Mouse (Mus musculus): ENCODE measurements around the gene Fam186a.

- TF ChIP-seq TAL1 (IDR thresholded peaks at IDR 0.05; ENCODE audit: low read length) = no peak
- TF ChIP-seq GATA1 (IDR thresholded peaks at IDR 0.05; ENCODE audit: low read length) = no peak
Observed at GRCm38 (mm10) chr15:99934501-99934900, 32.4 kb downstream of the Fam186a start.
